Mouse (Mus musculus): ENCODE measurements around the gene Galm.
"Not testable (repeated sequence)": the region's sequence is repeated elsewhere in the genome, so short reads cannot be mapped to it uniquely, and the experiment has no call there.

Gene Galm

DNA sequence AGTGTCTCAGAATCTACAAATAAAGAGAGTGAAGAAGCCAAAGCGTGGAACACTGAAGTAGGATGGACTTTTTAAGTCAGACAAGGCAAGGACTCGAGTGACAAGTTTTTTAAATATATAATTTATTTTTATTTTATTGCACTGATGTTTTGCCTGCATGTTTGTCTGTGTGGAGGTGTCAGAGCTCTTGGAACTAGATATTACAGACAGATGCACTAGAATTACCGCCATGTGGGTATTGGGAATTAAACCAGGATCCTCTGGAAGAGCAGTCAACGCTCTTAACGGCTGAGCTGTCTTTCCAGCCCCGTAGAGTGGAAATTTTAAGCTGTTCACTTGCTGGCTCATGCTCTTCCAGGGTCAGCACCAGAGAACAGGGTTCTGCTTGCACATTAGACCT, 39.1 kb downstream of the Galm start:
- DNase-seq (ENCODE audit: low spot score) = no peak

DNA sequence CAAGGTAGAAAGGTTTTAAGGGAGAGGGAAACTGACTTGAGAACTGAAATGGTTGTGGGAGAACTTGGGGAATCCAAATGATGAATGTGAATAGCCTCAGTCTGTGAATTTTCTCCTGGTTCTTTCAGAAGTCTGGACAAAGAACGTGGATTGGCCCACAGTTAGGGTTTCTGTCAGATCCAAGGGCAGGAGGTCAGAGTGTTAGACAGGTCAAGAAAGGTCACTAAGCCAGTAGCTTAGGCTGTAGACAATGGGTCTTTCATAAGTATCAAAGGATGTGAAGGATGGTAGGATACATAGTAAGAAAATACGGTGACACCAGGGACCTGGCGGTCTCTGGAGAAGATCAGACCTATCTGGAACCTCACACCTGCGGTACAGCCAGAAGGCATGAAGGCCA, 40.2 kb downstream of the Galm start:
- DNase-seq (ENCODE audit: low spot score) = no peak

DNA sequence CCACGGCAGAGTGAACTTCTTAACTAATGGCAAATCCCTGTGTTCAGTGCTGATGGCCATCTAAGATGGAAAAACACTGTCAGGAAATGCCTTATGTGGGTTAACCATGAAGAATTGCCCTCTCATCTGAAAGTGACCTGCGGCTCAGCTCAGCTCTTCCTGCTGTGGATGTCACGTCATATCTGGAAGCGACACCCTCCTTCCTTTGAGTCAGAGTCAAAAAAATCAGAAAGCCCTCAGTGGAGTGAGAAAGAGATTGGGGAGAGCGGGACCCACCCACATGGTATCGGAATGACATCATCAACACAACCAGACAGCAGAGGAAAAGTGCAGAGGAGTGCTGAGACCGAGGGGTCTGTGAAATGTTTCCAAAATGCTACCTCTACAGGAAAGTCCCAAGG, 40.6 kb downstream of the Galm start:
- no peak for DNase-seq (ENCODE audit: low spot score)

- DNase-seq (ENCODE audit: low spot score) = peak; percentile 33
Measured at GRCm38 (mm10) chr17:80168425-80169182, 41.3 kb downstream of the Galm start.

GRCm38 (mm10) chr17:80169792-80170191, 42.5 kb downstream of the Galm start:
- DNase-seq (ENCODE audit: low spot score) = no peak

DNA sequence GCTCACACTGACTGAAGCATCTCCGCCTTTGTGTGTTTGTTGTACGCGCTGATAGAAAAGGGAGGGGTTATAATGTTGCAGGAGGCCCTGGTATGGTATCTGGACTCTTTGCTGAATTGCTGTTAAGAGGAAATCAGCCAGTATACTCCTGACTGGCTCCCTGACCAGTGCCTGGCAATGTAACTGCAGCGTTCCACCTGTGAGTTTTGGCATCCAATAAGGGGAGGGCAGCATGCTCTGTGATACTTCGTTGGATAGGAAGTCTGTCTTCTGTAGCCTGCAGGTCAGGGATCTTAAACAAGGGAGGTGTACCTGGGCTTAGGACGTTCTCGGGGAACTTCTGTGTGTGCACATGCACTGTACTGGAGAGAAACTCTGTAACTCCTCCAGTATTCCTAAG, 43.7 kb downstream of the Galm start:
- no peak for DNase-seq (ENCODE audit: low spot score)

- no peak for DNase-seq (ENCODE audit: low spot score)
Measured at GRCm38 (mm10) chr17:80171948-80172347, 44.7 kb downstream of the Galm start.

GRCm38 (mm10) chr17:80172761-80173160, 45.5 kb downstream of the Galm start:
- DNase-seq (ENCODE audit: low spot score) = no peak

GRCm38 (mm10) chr17:80173708-80174107, 46.4 kb downstream of the Galm start:
- DNase-seq (ENCODE audit: low spot score) = no peak

DNA sequence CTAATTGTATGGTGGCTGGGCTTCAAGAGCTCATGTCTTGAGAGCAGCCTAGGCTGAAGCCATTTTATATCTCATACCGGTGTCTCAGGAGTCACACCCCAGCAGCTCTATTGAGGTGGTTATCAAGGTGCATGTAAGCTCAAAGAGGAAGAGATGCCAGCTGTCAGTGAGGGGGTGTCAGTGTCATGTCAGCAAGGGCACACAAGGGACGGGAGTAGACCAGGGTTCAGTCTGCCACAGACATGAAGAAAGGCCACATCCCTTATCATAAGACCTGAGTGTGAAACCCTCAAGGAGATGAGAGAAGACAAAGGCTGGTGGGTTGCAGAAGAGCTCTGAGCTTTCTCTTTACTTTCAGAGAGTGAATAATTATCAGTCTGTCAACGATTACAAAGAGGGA, 46.9 kb downstream of the Galm start:
- no peak for DNase-seq (ENCODE audit: low spot score)

GRCm38 (mm10) chr17:80174699-80175385, 47.6 kb downstream of the Galm start:
- peak; percentile 63 for DNase-seq (ENCODE audit: low spot score)

- no peak for DNase-seq (ENCODE audit: low spot score)
Measured at GRCm38 (mm10) chr17:80175386-80175739, 48.1 kb downstream of the Galm start.

DNA sequence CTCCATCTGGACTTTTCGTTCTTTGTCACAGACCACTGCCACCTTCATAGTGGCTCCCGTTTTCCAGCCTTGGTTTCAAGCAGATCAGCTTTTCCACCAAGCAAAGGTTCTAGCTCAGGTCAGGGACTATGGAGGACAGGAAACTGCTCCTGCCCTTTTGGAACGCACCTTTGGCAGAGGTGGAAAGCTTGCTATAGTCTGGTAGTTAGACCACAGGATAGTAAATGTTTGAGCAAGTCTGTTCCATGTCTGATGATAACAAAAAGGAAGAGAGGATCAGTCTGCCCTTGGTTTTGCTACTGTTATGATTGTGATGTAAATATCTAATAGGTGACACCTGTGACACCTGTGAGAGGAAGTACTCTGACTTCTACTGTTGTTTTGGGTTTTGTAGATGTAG, 48.7 kb downstream of the Galm start:
- DNase-seq (ENCODE audit: low spot score) = no peak

GRCm38 (mm10) chr17:80178846-80179245, 51.6 kb downstream of the Galm start:
- DNase-seq (ENCODE audit: low spot score) = not testable (repeated sequence)

DNA sequence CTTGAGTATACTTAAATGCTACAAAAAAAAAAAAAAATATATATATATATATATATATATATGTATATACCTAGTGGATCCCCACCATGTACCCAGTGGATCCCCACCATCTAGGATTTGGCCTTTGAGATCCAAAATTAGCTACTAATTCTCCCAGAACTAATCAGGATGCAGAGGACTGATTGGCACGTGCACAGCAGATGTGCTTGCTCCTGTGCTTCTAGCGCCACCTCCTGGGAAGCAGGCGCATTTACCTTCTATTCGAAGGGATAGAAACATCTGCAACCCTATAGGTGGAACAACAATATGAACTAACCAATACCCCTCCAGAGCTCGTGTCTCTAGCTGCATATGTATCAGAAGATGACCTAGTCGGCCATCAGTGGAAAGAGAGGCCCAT, 52.7 kb downstream of the Galm start:
- DNase-seq (ENCODE audit: low spot score) = peak; percentile 34

DNA sequence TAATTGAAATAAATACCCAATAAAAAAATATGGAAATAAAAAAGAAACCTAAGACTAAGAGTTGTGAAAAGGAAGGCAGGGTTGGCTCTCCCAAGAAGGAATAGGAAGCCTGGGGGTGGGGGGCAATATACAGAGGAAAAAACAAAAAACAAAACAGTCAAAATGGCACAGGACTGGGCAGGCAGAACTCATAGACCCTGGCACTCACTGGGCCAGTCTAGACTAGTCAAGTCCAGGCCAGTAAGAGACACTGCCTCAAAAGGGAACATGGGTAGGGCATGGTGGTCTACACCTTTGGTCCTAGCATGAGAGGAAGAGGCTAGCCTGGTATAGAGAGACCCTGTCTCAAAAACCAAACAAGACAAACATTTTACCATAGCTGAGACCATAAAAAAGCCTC, 53.2 kb downstream of the Galm start:
- no peak for DNase-seq (ENCODE audit: low spot score)

DNA sequence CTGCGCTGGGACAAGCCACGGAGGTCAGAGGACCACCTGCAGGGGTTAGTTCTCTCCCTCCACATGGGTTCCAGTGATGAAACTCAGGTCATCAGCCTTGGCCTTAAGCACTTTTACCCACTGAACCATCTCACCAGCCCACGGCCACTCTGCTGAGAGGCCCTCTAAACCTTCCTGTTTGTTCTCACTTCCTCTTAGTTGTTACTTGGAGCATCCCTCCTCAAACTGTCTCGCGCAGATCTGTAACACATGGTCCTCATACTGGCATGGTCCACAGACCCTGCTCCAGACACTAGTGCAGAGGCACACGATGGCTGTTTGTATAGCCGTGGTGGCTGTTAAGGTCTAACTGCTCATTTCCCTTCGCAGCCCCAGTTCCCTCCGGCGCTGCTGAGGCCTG, 56.3 kb downstream of the Galm start:
- DNase-seq (ENCODE audit: low spot score) = no peak

DNA sequence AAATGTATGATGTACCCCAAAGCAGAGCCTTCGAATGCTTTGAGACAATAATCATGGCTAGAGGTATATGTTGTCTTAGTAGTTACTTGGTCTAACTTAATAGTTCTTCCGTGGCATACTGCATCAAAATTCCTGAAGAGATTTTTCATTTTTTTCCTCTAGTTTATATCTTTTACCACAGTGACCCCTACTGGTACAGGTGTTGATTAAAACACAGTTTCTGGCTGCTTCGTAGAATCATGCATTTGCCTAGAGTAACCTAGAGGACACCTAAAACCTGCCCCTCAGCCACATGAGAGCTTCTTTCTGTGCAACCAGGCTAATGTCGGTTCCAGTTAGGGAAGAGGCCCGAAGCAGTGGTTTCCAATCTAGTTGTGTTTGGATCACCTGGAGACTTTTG, 65.8 kb downstream of the Galm start:
- DNase-seq (ENCODE audit: low spot score) = no peak

- no peak for DNase-seq (ENCODE audit: low spot score)
Measured at GRCm38 (mm10) chr17:80199160-80199778, 72.0 kb downstream of the Galm start.

DNA sequence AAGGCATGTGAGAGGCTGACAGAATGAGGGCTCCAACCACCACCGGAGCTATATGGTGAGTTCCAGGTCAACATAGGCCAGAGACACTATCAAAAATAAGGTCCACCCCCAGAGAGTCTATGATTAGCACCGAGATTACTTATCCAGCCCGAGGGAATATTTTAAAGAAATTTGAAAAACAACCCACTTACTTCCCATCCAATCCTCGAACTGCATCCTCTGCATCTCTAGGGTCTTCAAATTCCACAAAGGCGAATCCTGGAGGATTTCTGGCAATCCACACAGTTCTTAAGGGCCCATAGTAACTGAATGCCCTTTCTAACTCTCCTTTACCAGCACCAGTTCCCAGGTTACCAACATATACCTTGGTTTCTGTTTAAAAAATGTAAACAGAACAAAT, 78.4 kb downstream of the Galm start:
- no peak for DNase-seq (ENCODE audit: low spot score)

- DNase-seq (ENCODE audit: low spot score) = no peak
Measured at GRCm38 (mm10) chr17:80206301-80206670, 79.0 kb downstream of the Galm start.

- peak; percentile 98 for DNase-seq (ENCODE audit: low spot score)
Measured at GRCm38 (mm10) chr17:80206671-80207581, 79.7 kb downstream of the Galm start, which contains the start of the genes Srsf7 and Ttc39d. Gene Srsf7, minus strand, starts transcription at chr17:80207307. Gene Ttc39d, plus strand, starts transcription at chr17:80207460.

All from yolk sac, embryonic 10.5 days (tissue).